ENCODE assay signal across 39 mouse cellular contexts in genomic region chr2:164146556-164146955, GRCm38 (mm10). TPM values are rescaled to one million over a fixed set of nuclear protein-coding genes. Genes with fewer than 3 reads are reported as not detected.
"Had no signal": no experiment of that assay in that cellular context is flagged by ENCODE, and none has a peak within 500 bp of the region (broad histone marks: within the 10 kb centered on the region; RNA-seq: fewer than 3 reads in every experiment).

No protein-coding gene starts in this region.

- DNase-seq: cerebellum, adult 8-10 months; cerebellum, adult 9-10 months; cerebellum, adult 9-11 months; cerebellum, postnatal 10 days; cerebellum, postnatal 14 days; cerebellum, postnatal 25 days; cerebellum, postnatal 36 days; embryo, embryonic 11 days; forebrain, postnatal 0 days; gastrocnemius, adult 2 months; gastrocnemius, postnatal 10 days; gastrocnemius, postnatal 14 days; gastrocnemius, postnatal 25 days; gastrocnemius, postnatal 36 days; heart, adult 11 months; heart, adult 18-20 months; heart, adult 2 months had no signal

- H3K4me3 ChIP-seq: embryonic facial prominence, embryonic 10.5 days; embryonic facial prominence, embryonic 12.5 days; embryonic facial prominence, embryonic 13.5 days; embryonic facial prominence, embryonic 15.5 days; erythroblast, embryonic 14.5 days; forebrain, embryonic 10.5 days; forebrain, embryonic 12.5 days; forebrain, embryonic 13.5 days; forebrain, embryonic 15.5 days; gastrocnemius, adult 2 months; heart, adult 2 months had no signal

- H3K27ac ChIP-seq: embryonic facial prominence, embryonic 10.5 days; embryonic facial prominence, embryonic 12.5 days; embryonic facial prominence, embryonic 13.5 days; embryonic facial prominence, embryonic 15.5 days; forebrain, embryonic 10.5 days; forebrain, embryonic 12.5 days; forebrain, embryonic 13.5 days; forebrain, embryonic 15.5 days; gastrocnemius, adult 2 months; heart, adult 2 months had no signal

- ATAC-seq: forebrain, embryonic 13.5 days; forebrain, embryonic 14.5 days; forebrain, embryonic 15.5 days; forebrain, embryonic 16.5 days; forebrain, postnatal 0 days had no signal

RNA-seq across cellular contexts. Expression of gene Kcns1, which starts 24.4 kb away (rescaled TPM):
- total RNA-seq: heart, adult 2 months had no signal
- polyA plus RNA-seq: embryonic facial prominence, embryonic 10.5 days; erythroblast, embryonic 14.5 days; forebrain, embryonic 10.5 days; forebrain, embryonic 11.5 days; forebrain, embryonic 13.5 days had no signal

RNA-seq across cellular contexts. Expression of gene Wfdc5, which starts 36.0 kb away (rescaled TPM):
- total RNA-seq: common myeloid progenitor, adult 5-6 weeks; forebrain, postnatal 0 days; gastrocnemius, adult 2 months; gastrocnemius, postnatal 25 days; gastrocnemius, postnatal 4 days; granulocyte monocyte progenitor cell, adult 5-6 weeks; heart, adult 18-20 months; heart, adult 2 months; heart, adult 8-10 months had no signal
- polyA plus RNA-seq: cortical plate, adult 2 months; embryonic facial prominence, embryonic 10.5 days; embryonic facial prominence, embryonic 11.5 days; embryonic facial prominence, embryonic 12.5 days; embryonic facial prominence, embryonic 13.5 days; erythroblast, embryonic 14.5 days; forebrain, embryonic 10.5 days; forebrain, embryonic 11.5 days; forebrain, embryonic 12.5 days; forebrain, embryonic 13.5 days; forebrain, embryonic 14.5 days; forebrain, embryonic 15.5 days; forebrain, embryonic 16.5 days; forebrain, postnatal 0 days; frontal cortex, adult 2 months; heart, adult 2 months had no signal

RNA-seq across cellular contexts. Expression of gene Wfdc12, which starts 43.9 kb away (rescaled TPM):
- total RNA-seq: common myeloid progenitor, adult 5-6 weeks; forebrain, postnatal 0 days; gastrocnemius, adult 18-20 months; gastrocnemius, adult 2 months; gastrocnemius, adult 8-10 months; gastrocnemius, postnatal 10 days; gastrocnemius, postnatal 14 days; gastrocnemius, postnatal 25 days; gastrocnemius, postnatal 36 days; gastrocnemius, postnatal 4 days; heart, adult 18-20 months; heart, adult 2 months; heart, adult 8-10 months had no signal
- polyA plus RNA-seq: embryonic facial prominence, embryonic 10.5 days; embryonic facial prominence, embryonic 11.5 days; embryonic facial prominence, embryonic 13.5 days; embryonic facial prominence, embryonic 14.5 days; embryonic facial prominence, embryonic 15.5 days; erythroblast, embryonic 14.5 days; forebrain, embryonic 10.5 days; forebrain, embryonic 11.5 days; forebrain, embryonic 12.5 days; forebrain, embryonic 13.5 days; forebrain, embryonic 14.5 days; forebrain, embryonic 15.5 days; forebrain, embryonic 16.5 days; forebrain, postnatal 0 days; frontal cortex, adult 2 months; heart, adult 2 months had no signal

RNA-seq across cellular contexts. Expression of gene Wfdc15a, which starts 53.4 kb away (rescaled TPM):
- total RNA-seq: common myeloid progenitor, adult 5-6 weeks; forebrain, postnatal 0 days; gastrocnemius, adult 18-20 months; gastrocnemius, adult 2 months; gastrocnemius, adult 8-10 months; gastrocnemius, postnatal 10 days; gastrocnemius, postnatal 14 days; gastrocnemius, postnatal 25 days; gastrocnemius, postnatal 36 days; gastrocnemius, postnatal 4 days; granulocyte monocyte progenitor cell, adult 5-6 weeks; heart, adult 18-20 months; heart, adult 2 months; heart, adult 8-10 months had no signal
- polyA plus RNA-seq: embryonic facial prominence, embryonic 10.5 days; embryonic facial prominence, embryonic 11.5 days; embryonic facial prominence, embryonic 12.5 days; embryonic facial prominence, embryonic 13.5 days; embryonic facial prominence, embryonic 14.5 days; embryonic facial prominence, embryonic 15.5 days; erythroblast, embryonic 14.5 days; forebrain, embryonic 10.5 days; forebrain, embryonic 11.5 days; forebrain, embryonic 12.5 days; forebrain, embryonic 13.5 days; forebrain, embryonic 14.5 days; forebrain, embryonic 15.5 days; forebrain, embryonic 16.5 days; forebrain, postnatal 0 days; frontal cortex, adult 2 months; heart, adult 2 months had no signal
